9 mouse cellular contexts compared by ENCODE assay signal in genomic region chr2:181212389-181213020, GRCm38 (mm10). TPM values are rescaled to one million over a fixed set of nuclear protein-coding genes. Genes with fewer than 3 reads are reported as not detected.
DNase-seq lines count a peak whose midpoint lies in the region; ATAC-seq and TF ChIP-seq lines count a peak whose summit lies in the region.
"Had no signal": no experiment of that assay in that cellular context is flagged by ENCODE, and none has a peak within 500 bp of the region (broad histone marks: within the 10 kb centered on the region; RNA-seq: fewer than 3 reads in every experiment).

No protein-coding gene starts in this region.

- no peak for ATAC-seq in heart, embryonic 14.5 days (ENCODE audit: insufficient number of reproducible peaks, insufficient read depth, low FRiP score, low read depth)
- ATAC-seq in hindbrain, embryonic 11.5 days (ENCODE audit: low FRiP score), result no peak
- 0 out of 2 replicates have a peak, but pooled peaks have one; percentile 9 for ATAC-seq in liver, postnatal 0 days
- ATAC-seq in stomach, embryonic 15.5 days (ENCODE audit: insufficient read depth, low FRiP score, low read depth), result 0 out of 2 replicates have a peak, but pooled peaks have one; percentile 16

- H3K4me3 ChIP-seq in heart, embryonic 14.5 days (ENCODE audit: control insufficient read depth in 1 of 2, insufficient read depth in 1 of 2, low read depth in 1 of 2, low read length in 2 of 2), result peak overlapping the region; percentile 21 to 33
- peak overlapping the region; percentile 66 for H3K4me3 ChIP-seq in brown adipose tissue, adult 24 weeks (ENCODE audit: insufficient read depth, low read depth, low read length)
- peak overlapping the region; percentile 24 for H3K4me3 ChIP-seq in hindbrain, embryonic 11.5 days (ENCODE audit: low read depth, low read length)
- H3K4me3 ChIP-seq in liver, postnatal 0 days (ENCODE audit: low read depth, low read length), result peak overlapping the region; percentile 50
- H3K4me3 ChIP-seq in stomach, embryonic 15.5 days (replicated peaks), result peak overlapping the region; percentile 29

- intact Hi-C loops in heart, postnatal 36 days (cut with DNase I), result no loop called here

- no peaks in the 10 kb centered on the region for H3K9me3 ChIP-seq in heart, embryonic 14.5 days (ENCODE audit: control insufficient read depth, low read length)
- no peaks in the 10 kb centered on the region for H3K9me3 ChIP-seq in hindbrain, embryonic 11.5 days (ENCODE audit: control insufficient read depth, low read length)
- no peaks in the 10 kb centered on the region for H3K9me3 ChIP-seq in liver, postnatal 0 days (ENCODE audit: low read length)
- H3K9me3 ChIP-seq in stomach, embryonic 15.5 days, result no peaks in the 10 kb centered on the region

- TF ChIP-seq EP300 in liver, postnatal 0 days (IDR thresholded peaks at IDR 0.05; ENCODE audit: low read depth), result no peak

- H3K4me2 ChIP-seq in heart, embryonic 14.5 days (ENCODE audit: low read length), result peak overlapping the region; percentile 61
- H3K4me2 ChIP-seq in hindbrain, embryonic 11.5 days (replicated peaks; ENCODE audit: low read depth, low read length), result peak overlapping the region; percentile 54
- peak overlapping the region; percentile 84 for H3K4me2 ChIP-seq in liver, postnatal 0 days (ENCODE audit: low read depth, low read length)
- peak overlapping the region; percentile 61 for H3K4me2 ChIP-seq in stomach, embryonic 15.5 days

- TF ChIP-seq CTCF in liver, postnatal 0 days (IDR thresholded peaks at IDR 0.05; ENCODE audit: low read depth), result no peak

- peak overlapping the region; percentile 53; the same call in 1 of the 2 replicates for H3K9ac ChIP-seq in heart, embryonic 14.5 days (ENCODE audit: low read length)
- 0 out of 2 replicates have a peak overlapping the region, but pooled peaks have one; percentile 37 for H3K9ac ChIP-seq in hindbrain, embryonic 11.5 days (ENCODE audit: low read depth, low read length)
- H3K9ac ChIP-seq in liver, postnatal 0 days (replicated peaks), result peak overlapping the region; percentile 46
- H3K9ac ChIP-seq in stomach, embryonic 15.5 days, result no peak overlapping the region

- 4% methylated on average over 34 of the region's 34 CpGs for WGBS in heart, embryonic 14.5 days
- WGBS in hindbrain, embryonic 11.5 days, result 5% methylated on average over 34 of the region's 34 CpGs
- WGBS in liver, postnatal 0 days (ENCODE audit: insufficient replicate concordance), result 3% methylated on average over 34 of the region's 34 CpGs
- WGBS in stomach, embryonic 15.5 days, result 4% methylated on average over 34 of the region's 34 CpGs

- DNase-seq in heart, postnatal 36 days, result no peak
- peak; percentile 43 for DNase-seq in hindbrain, embryonic 11.5 days (ENCODE audit: low spot score)
- DNase-seq in liver, postnatal 0 days, result no peak
- DNase-seq in cerebellum, adult 11 months, result no peak
- DNase-seq in frontal cortex, postnatal 14 days (ENCODE audit: low spot score in 2 of 2), result no peak

- H3K27ac ChIP-seq in heart, embryonic 14.5 days (replicated peaks in 1 of 2; ENCODE audit: control insufficient read depth in 1 of 2, insufficient read depth in 1 of 2, low read depth in 2 of 2, low read length in 2 of 2), result no peak overlapping the region
- H3K27ac ChIP-seq in brown adipose tissue, adult 24 weeks (replicated peaks; ENCODE audit: low read depth, low read length), result peak overlapping the region; percentile 19; the same call in 1 of the 2 replicates
- no peak overlapping the region for H3K27ac ChIP-seq in hindbrain, embryonic 11.5 days (ENCODE audit: low read depth, low read length)
- H3K27ac ChIP-seq in liver, postnatal 0 days (ENCODE audit: low read depth), result no peak overlapping the region
- no peak overlapping the region for H3K27ac ChIP-seq in stomach, embryonic 15.5 days

- H3K4me1 ChIP-seq in heart, embryonic 14.5 days (ENCODE audit: control insufficient read depth in 2 of 2, insufficient read depth in 2 of 2, low read length in 2 of 2), result peaks cover 0 to 7% of the 10 kb centered on the region in 2 experiments; a peak in 2 of 4 replicates
- H3K4me1 ChIP-seq in brown adipose tissue, adult 24 weeks (ENCODE audit: control insufficient read depth, insufficient read depth, insufficient read length, low read length), result no peaks in the 10 kb centered on the region
- H3K4me1 ChIP-seq in hindbrain, embryonic 11.5 days (replicated peaks; ENCODE audit: control insufficient read depth, insufficient read depth, low read length), result peaks cover 11% of the 10 kb centered on the region
- no peaks in the 10 kb centered on the region; the same call in none of the 2 replicates for H3K4me1 ChIP-seq in liver, postnatal 0 days (ENCODE audit: insufficient read depth)
- H3K4me1 ChIP-seq in stomach, embryonic 15.5 days, result peaks cover 10% of the 10 kb centered on the region; the same call in 1 of the 2 replicates

- H3K27me3 ChIP-seq in heart, embryonic 14.5 days (ENCODE audit: control insufficient read depth, insufficient read depth, low read length), result peaks cover 52% of the 10 kb centered on the region
- H3K27me3 ChIP-seq in hindbrain, embryonic 11.5 days (ENCODE audit: control insufficient read depth, insufficient read depth, low read length), result peaks cover 35% of the 10 kb centered on the region
- H3K27me3 ChIP-seq in liver, postnatal 0 days (ENCODE audit: insufficient read depth, low read length), result peaks cover 31% of the 10 kb centered on the region
- H3K27me3 ChIP-seq in stomach, embryonic 15.5 days (replicated peaks), result peaks cover 28% of the 10 kb centered on the region

- H3K36me3 ChIP-seq in heart, embryonic 14.5 days (ENCODE audit: control insufficient read depth, insufficient read depth, low read length), result no peaks in the 10 kb centered on the region
- no peaks in the 10 kb centered on the region for H3K36me3 ChIP-seq in hindbrain, embryonic 11.5 days (ENCODE audit: control insufficient read depth, insufficient read depth, low read length)
- H3K36me3 ChIP-seq in liver, postnatal 0 days (replicated peaks; ENCODE audit: insufficient read depth, low read length), result no peaks in the 10 kb centered on the region
- H3K36me3 ChIP-seq in stomach, embryonic 15.5 days, result no peaks in the 10 kb centered on the region

RNA-seq across cellular contexts. Expression of gene Srms, which starts 0.5 kb away (rescaled TPM):
- polyA plus RNA-seq in heart, embryonic 14.5 days (2014; fragmentation: Nextera tagmentation; extraction: Ambion mirVana), result 0.08 and 0.09 TPM in 2 replicates
- total RNA-seq in heart, postnatal 36 days (2021), result under 1 TPM; 0.14 to 0.49 TPM
- polyA plus RNA-seq in brown adipose tissue, adult 24 weeks (2012; ENCODE audit: insufficient read depth, insufficient read length, missing spikeins), result 1.1 and 1.5 TPM in 2 replicates
- 0.15 and 0.22 TPM in 2 replicates for polyA plus RNA-seq in hindbrain, embryonic 11.5 days (2014; fragmentation: Nextera tagmentation; extraction: Ambion mirVana)
- polyA plus RNA-seq in liver, postnatal 0 days (2015; fragmentation: Nextera tagmentation; extraction: Ambion mirVana), result 0.35 and 0.44 TPM in 2 replicates
- 0.06 and 0.18 TPM in 2 replicates for polyA plus RNA-seq in stomach, embryonic 15.5 days (2015; fragmentation: Nextera tagmentation; extraction: Ambion mirVana)
- total RNA-seq: MEL had no signal

RNA-seq across cellular contexts. Expression of gene Fndc11, which starts 7.3 kb away (rescaled TPM):
- not detected in 2 replicates for polyA plus RNA-seq in heart, embryonic 14.5 days (2014; fragmentation: Nextera tagmentation; extraction: Ambion mirVana)
- under 1 TPM in 1 of 2 experiments, not detected in 1; 0.22 TPM for total RNA-seq in heart, postnatal 36 days (2021)
- not detected in 2 replicates for polyA plus RNA-seq in brown adipose tissue, adult 24 weeks (2012; ENCODE audit: insufficient read depth, insufficient read length, missing spikeins)
- polyA plus RNA-seq in hindbrain, embryonic 11.5 days (2014; fragmentation: Nextera tagmentation; extraction: Ambion mirVana), result 0.29 TPM in 1 of 2 replicates, not detected in the other
- 0.09 TPM in 1 of 2 replicates, not detected in the other for polyA plus RNA-seq in liver, postnatal 0 days (2015; fragmentation: Nextera tagmentation; extraction: Ambion mirVana)
- polyA plus RNA-seq in stomach, embryonic 15.5 days (2015; fragmentation: Nextera tagmentation; extraction: Ambion mirVana), result 0.09 and 0.26 TPM in 2 replicates
- total RNA-seq: MEL had no signal

RNA-seq across cellular contexts. Expression of gene Ptk6, which starts 9.9 kb away (rescaled TPM):
- not detected in 2 replicates for polyA plus RNA-seq in heart, embryonic 14.5 days (2014; fragmentation: Nextera tagmentation; extraction: Ambion mirVana)
- total RNA-seq in heart, postnatal 36 days (2021), result under 1 TPM in 1 of 2 experiments, not detected in 1; 0.05 TPM
- not detected in 2 replicates for polyA plus RNA-seq in brown adipose tissue, adult 24 weeks (2012; ENCODE audit: insufficient read depth, insufficient read length, missing spikeins)
- not detected in 2 replicates for polyA plus RNA-seq in hindbrain, embryonic 11.5 days (2014; fragmentation: Nextera tagmentation; extraction: Ambion mirVana)
- 0.20 and 0.27 TPM in 2 replicates for polyA plus RNA-seq in liver, postnatal 0 days (2015; fragmentation: Nextera tagmentation; extraction: Ambion mirVana)
- 0.12 TPM in 1 of 2 replicates, not detected in the other for polyA plus RNA-seq in stomach, embryonic 15.5 days (2015; fragmentation: Nextera tagmentation; extraction: Ambion mirVana)
- total RNA-seq: MEL had no signal

RNA-seq across cellular contexts. Expression of gene Ppdpf, which starts 25.5 kb away (rescaled TPM):
- 181 and 193 TPM in 2 replicates for polyA plus RNA-seq in heart, embryonic 14.5 days (2014; fragmentation: Nextera tagmentation; extraction: Ambion mirVana)
- total RNA-seq in heart, postnatal 36 days (2021), result 10 to 100 TPM; 49.4 to 52.6 TPM
- polyA plus RNA-seq in brown adipose tissue, adult 24 weeks (2012; ENCODE audit: insufficient read depth, insufficient read length, missing spikeins), result 153 and 205 TPM in 2 replicates
- polyA plus RNA-seq in hindbrain, embryonic 11.5 days (2014; fragmentation: Nextera tagmentation; extraction: Ambion mirVana), result 393 and 410 TPM in 2 replicates
- 120 and 125 TPM in 2 replicates for polyA plus RNA-seq in liver, postnatal 0 days (2015; fragmentation: Nextera tagmentation; extraction: Ambion mirVana)
- polyA plus RNA-seq in stomach, embryonic 15.5 days (2015; fragmentation: Nextera tagmentation; extraction: Ambion mirVana), result 249 and 269 TPM in 2 replicates

RNA-seq across cellular contexts. Expression of gene Helz2, which starts 29.3 kb away (rescaled TPM):
- polyA plus RNA-seq in heart, embryonic 14.5 days (2014; fragmentation: Nextera tagmentation; extraction: Ambion mirVana), result 1.3 and 1.6 TPM in 2 replicates
- 10 to 100 TPM in 1 of 2 experiments, 1 to 10 TPM in 1; 9.9 to 11.5 TPM for total RNA-seq in heart, postnatal 36 days (2021)
- polyA plus RNA-seq in brown adipose tissue, adult 24 weeks (2012; ENCODE audit: insufficient read depth, insufficient read length, missing spikeins), result 4.0 and 5.4 TPM in 2 replicates
- polyA plus RNA-seq in hindbrain, embryonic 11.5 days (2014; fragmentation: Nextera tagmentation; extraction: Ambion mirVana), result 0.48 and 0.57 TPM in 2 replicates
- polyA plus RNA-seq in liver, postnatal 0 days (2015; fragmentation: Nextera tagmentation; extraction: Ambion mirVana), result 3.9 and 4.2 TPM in 2 replicates
- 2.1 and 2.3 TPM in 2 replicates for polyA plus RNA-seq in stomach, embryonic 15.5 days (2015; fragmentation: Nextera tagmentation; extraction: Ambion mirVana)

Comparison
In these comparisons a context has a peak if more than half of its experiments do, and no peak if none do; other contexts are left out.
1. ATAC-seq: peak in liver, postnatal 0 days (single experiment) and stomach, embryonic 15.5 days (single experiment); none in heart, embryonic 14.5 days (single experiment) and hindbrain, embryonic 11.5 days (single experiment).
2. Peak in every context shown above with its lines, with median percentiles within 50 percentile points of each other: H3K4me2 ChIP-seq and H3K4me3 ChIP-seq.